Mouse (Mus musculus) limb, embryonic 14.5 days (tissue): ENCODE results near the gene Grk5. TPM values are rescaled to one million over a fixed set of nuclear protein-coding genes. Genes with fewer than 3 reads are reported as not detected.

ENCODE experiments used
- ATAC-seq: fragments of 200-750 bp; cut with Nextera tagmentation; 2 replicates; pipeline ENCODE4 v1.8.0; 2017; ENCODE audit warnings: low read depth, moderate number of reproducible peaks, moderate TSS enrichment; ENCODE audit not compliant: low FRiP score
- DNase-seq: peaks from one replicate; pipeline ENCODE4 v3.0.0-alpha.2; 2015; ENCODE audit warnings: low spot score
- H3K27ac ChIP-seq: fragments of 300-500 bp; sonication (generic); replicated peaks from 2 replicates; pipeline ENCODE4 v1.5.1; 2014; ENCODE audit warnings: low read depth, mild to moderate bottlenecking, low read length, moderate library complexity, mixed read lengths
- H3K27me3 ChIP-seq: fragments of 300-500 bp; sonication (generic); 2 replicates; pipeline ENCODE4 v1.6.1; 2014; ENCODE audit warnings: low read length, mixed read lengths; ENCODE audit not compliant: control insufficient read depth, insufficient read depth
- H3K36me3 ChIP-seq: fragments of 300-500 bp; sonication (generic); 2 replicates; pipeline ENCODE4 v1.6.1; 2014; ENCODE audit warnings: mild to moderate bottlenecking, low read length, moderate library complexity, mixed read lengths; ENCODE audit not compliant: control insufficient read depth, insufficient read depth
- H3K4me1 ChIP-seq: fragments of 300-500 bp; sonication (generic); 2 replicates; pipeline ENCODE4 v1.6.1; 2014; ENCODE audit warnings: antibody characterized with exemption, low read length, mixed read lengths; ENCODE audit not compliant: control insufficient read depth, insufficient read depth
- H3K4me2 ChIP-seq: fragments of 300-500 bp; sonication (generic); replicated peaks from 2 replicates; pipeline ENCODE4 v1.6.1; 2014; ENCODE audit warnings: low read depth, mild to moderate bottlenecking, low read length, moderate library complexity; ENCODE audit not compliant: severe bottlenecking
- H3K4me3 ChIP-seq: fragments of 300-500 bp; sonication (generic); replicated peaks from 2 replicates; pipeline ENCODE4 v1.5.1; 2014; ENCODE audit warnings: low read length
- H3K9ac ChIP-seq: fragments of 300-500 bp; sonication (generic); 2 replicates; pipeline ENCODE4 v1.6.1; 2014; ENCODE audit warnings: mild to moderate bottlenecking, low read depth, low read length, moderate library complexity; ENCODE audit not compliant: severe bottlenecking
- H3K9me3 ChIP-seq: fragments of 300-500 bp; sonication (generic); 2 replicates; pipeline ENCODE4 v1.6.1; 2016; ENCODE audit warnings: low read length; ENCODE audit not compliant: control insufficient read depth
- POLR2A ChIP-seq: fragments of 200-500 bp; IDR thresholded peaks from 2 replicates; pipeline ENCODE4 v1.8.0; 2012; ENCODE audit warnings: inconsistent platforms, mild to moderate bottlenecking, moderate library complexity, borderline replicate concordance; ENCODE audit not compliant: insufficient read depth, insufficient read length; ENCODE audit errors: extremely low read depth
- WGBS: fragments of 180-500 bp; shearing (Covaris S2); extraction: QIAGEN DNeasy Blood & Tissue Kit; methylation state at CpG from one replicate; pipeline ENCODE4 v1.1.7; 2014; 5-methylcytosine and 5-hydroxymethylcytosine counted together
- polyA plus RNA-seq, 2 experiments: library from polyadenylated mRNA; depleted of rRNA in 1 of 2; stranded (reverse) in 1 of 2; unstranded in 1 of 2; fragments of >200 nt; fragmentation: Nextera tagmentation in 1 of 2; extraction: Ambion mirVana in 1 of 2; gene quantifications; 2 replicates each; pipeline versions ENCODE4 v1.2.1 to v1.2.3; 2012 to 2014

The Grk5 gene
- polyA plus RNA-seq, 2 experiments, result 3.2 to 3.8 TPM

DNA sequence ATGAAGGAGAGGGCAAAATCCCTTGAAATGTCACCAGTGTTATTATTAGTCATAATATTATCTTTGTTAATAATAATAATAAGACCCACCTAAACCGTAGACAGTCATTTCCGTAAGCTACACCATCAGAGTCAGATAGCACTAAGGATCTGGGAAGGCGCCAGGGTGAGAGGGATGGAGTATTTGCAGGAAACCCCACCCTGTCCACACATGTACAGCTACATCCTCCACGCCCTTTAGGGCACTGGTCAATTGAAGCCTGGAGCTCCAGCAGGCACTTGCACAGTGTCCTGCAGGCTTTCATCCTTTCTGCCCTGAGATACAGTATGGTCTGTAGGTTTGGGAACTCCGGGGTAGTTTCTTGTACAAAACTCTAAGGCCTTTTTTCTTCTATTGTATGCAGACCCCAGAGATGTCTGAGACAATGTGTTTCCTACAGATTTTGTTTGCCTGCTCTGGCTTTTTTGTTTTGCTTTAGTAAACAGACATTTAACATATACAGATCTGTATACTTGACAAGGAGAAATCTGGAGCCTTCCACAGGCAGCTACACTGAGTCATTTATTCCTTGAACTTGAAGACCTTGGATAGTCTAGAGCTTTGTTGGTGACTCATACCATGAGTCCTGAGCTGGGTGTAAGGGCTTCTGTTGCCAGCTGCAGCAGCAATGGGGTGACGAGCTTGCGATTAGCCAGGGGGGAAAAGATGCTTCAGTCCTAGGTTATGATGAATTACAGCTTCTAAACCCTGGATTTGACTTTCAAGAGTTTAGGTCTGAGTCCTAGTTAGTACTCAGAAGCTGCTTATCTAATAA, 60.7 kb downstream of the Grk5 start:
- WGBS, result 88% methylated on average over 7 of the region's 7 CpGs
- Histone ChIP-seq H3K4me2 (no peak overlapping the region), H3K9me3 (no peaks in the 10 kb centered on the region), H3K9ac (no peak overlapping the region), H3K27ac (no peak overlapping the region), H3K36me3 (no peaks in the 10 kb centered on the region), H3K4me3 (no peak overlapping the region), H3K4me1 (0 out of 2 replicates have a peak, but pooled peaks cover 3% of the 10 kb centered on the region), H3K27me3 (no peaks in the 10 kb centered on the region)
- ATAC-seq (no peak), DNase-seq (no peak)
- TF ChIP-seq POLR2A, result no peak

DNA sequence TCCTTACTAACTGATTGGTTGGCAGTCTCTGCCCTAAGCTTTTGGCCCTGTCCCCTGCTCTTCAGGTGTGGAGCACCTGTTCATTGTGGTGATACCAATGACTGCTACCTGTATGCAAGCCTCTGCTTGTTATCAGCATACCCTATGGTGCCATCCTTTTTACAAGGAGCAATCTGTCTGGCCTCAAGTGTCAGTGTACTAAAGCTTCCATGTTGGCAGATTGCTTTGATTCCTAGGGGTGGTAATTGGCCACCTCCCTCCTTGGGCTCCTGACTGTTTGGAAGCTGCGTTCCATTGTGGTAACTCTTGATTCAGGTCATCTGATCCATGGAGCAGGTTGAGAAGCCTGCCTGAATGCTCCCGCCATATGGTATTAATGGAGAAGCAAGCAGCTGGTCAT, 65.6 kb downstream of the Grk5 start:
- ATAC-seq (no peak), DNase-seq (no peak)
- H3K4me2 ChIP-seq, result no peak overlapping the region
- H3K9ac ChIP-seq, result no peak overlapping the region
- 0 out of 2 replicates have a peak, but pooled peaks cover 3% of the 10 kb centered on the region for H3K4me1 ChIP-seq
- H3K27me3 ChIP-seq, result no peaks in the 10 kb centered on the region
- H3K36me3 ChIP-seq, result no peaks in the 10 kb centered on the region
- TF ChIP-seq POLR2A, result no peak
- no peaks in the 10 kb centered on the region for H3K9me3 ChIP-seq
- 63% methylated on average over 2 of the region's 2 CpGs for WGBS
- H3K27ac ChIP-seq, result no peak overlapping the region
- H3K4me3 ChIP-seq, result no peak overlapping the region

- H3K4me3 ChIP-seq, result no peak overlapping the region
- no peaks in the 10 kb centered on the region for H3K27me3 ChIP-seq
- H3K4me1 ChIP-seq, result 0 out of 2 replicates have a peak, but pooled peaks cover 3% of the 10 kb centered on the region
- H3K36me3 ChIP-seq, result no peaks in the 10 kb centered on the region
- H3K9me3 ChIP-seq, result no peaks in the 10 kb centered on the region
- H3K9ac ChIP-seq, result no peak overlapping the region
- 95% methylated on average over 1 of the region's 1 CpGs for WGBS
- no peak for TF ChIP-seq POLR2A
- ATAC-seq (no peak), DNase-seq (no peak)
- no peak overlapping the region for H3K27ac ChIP-seq
- no peak overlapping the region for H3K4me2 ChIP-seq
These were observed 66.2 kb downstream of the Grk5 start for GRCm38 (mm10) chr19:60955712-60956111.

- H3K27me3 ChIP-seq, result no peaks in the 10 kb centered on the region
These were observed 66.7 kb downstream of the Grk5 start for GRCm38 (mm10) chr19:60956198-60956750.

DNA sequence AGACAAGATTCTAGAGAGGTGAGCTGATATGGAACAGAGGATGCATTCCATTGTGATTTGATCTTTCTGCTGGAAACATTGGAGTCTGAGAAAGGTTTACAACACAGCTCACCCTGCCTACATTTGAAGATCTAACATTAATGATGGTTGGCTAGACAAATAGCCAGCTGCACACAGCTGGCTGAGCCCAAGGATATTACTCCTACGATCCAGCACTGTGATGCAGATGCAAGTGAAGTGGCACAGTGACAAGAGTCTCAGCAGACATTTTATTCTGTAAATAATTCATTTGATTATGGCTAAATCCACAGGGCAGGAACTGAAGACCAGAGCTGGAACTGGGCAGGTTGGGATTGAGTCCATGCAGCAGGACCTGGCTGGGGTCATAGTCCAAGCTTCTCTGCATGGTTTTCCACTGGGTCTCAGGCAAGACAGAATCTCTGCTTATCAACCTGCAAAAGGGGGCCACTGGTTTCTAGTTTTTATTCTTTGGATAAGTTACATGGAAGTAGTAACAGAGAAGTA, 70.2 kb downstream of the Grk5 start:
- TF ChIP-seq POLR2A, result no peak
- Histone ChIP-seq H3K27me3 (no peaks in the 10 kb centered on the region), H3K4me3 (no peak overlapping the region), H3K27ac (no peak overlapping the region), H3K9me3 (no peaks in the 10 kb centered on the region), H3K9ac (no peak overlapping the region), H3K4me2 (no peak overlapping the region), H3K4me1 (no peaks in the 10 kb centered on the region), H3K36me3 (no peaks in the 10 kb centered on the region)
- DNase-seq (no peak), ATAC-seq (no peak)
- 76% methylated on average over 1 of the region's 1 CpGs for WGBS

More at GRCm38 (mm10) chr19:60956198-60956750, 66.7 kb downstream of the Grk5 start:
- Histone ChIP-seq H3K36me3 (no peaks in the 10 kb centered on the region), H3K27ac (no peak overlapping the region), H3K9me3 (no peaks in the 10 kb centered on the region), H3K9ac (no peak overlapping the region), H3K4me2 (no peak overlapping the region), H3K4me3 (no peak overlapping the region), H3K4me1 (0 out of 2 replicates have a peak, but pooled peaks cover 3% of the 10 kb centered on the region)
- DNase-seq (no peak), ATAC-seq (no peak)
- TF ChIP-seq POLR2A, result no peak
